ENCODE assay signal across 10 mouse cellular contexts in genomic region chr7:75371991-75372390, GRCm38 (mm10).
DNase-seq lines count a peak whose midpoint lies in the region; ATAC-seq and TF ChIP-seq lines count a peak whose summit lies in the region.
"Had no signal": no experiment of that assay in that cellular context is flagged by ENCODE, and none has a peak within 500 bp of the region (broad histone marks: within the 10 kb centered on the region; RNA-seq: fewer than 3 reads in every experiment).

No protein-coding gene starts in this region.

- 0 out of 2 replicates have a peak, but pooled peaks cover 3% of the 10 kb centered on the region for H3K4me1 ChIP-seq in stomach, embryonic 16.5 days (ENCODE audit: control insufficient read depth, insufficient read depth, low read length)
- no peaks in the 10 kb centered on the region for H3K4me1 ChIP-seq in stomach, postnatal 0 days (replicated peaks; ENCODE audit: control insufficient read depth, insufficient read depth)

- no peak overlapping the region for H3K9ac ChIP-seq in stomach, embryonic 16.5 days (ENCODE audit: low read length)
- no peak overlapping the region for H3K9ac ChIP-seq in stomach, postnatal 0 days (ENCODE audit: low read length)
- H3K9ac ChIP-seq: embryonic facial prominence, embryonic 12.5 days; lung, embryonic 14.5 days had no signal

- peak; percentile 18 to 32 for DNase-seq in cerebellum, adult 18-20 months
- DNase-seq in cerebellum, adult 9-10 months: no peak
- no peak for DNase-seq in stomach, postnatal 0 days (ENCODE audit: low spot score)
- peak; percentile 67 to 81 for DNase-seq in thymus, postnatal 36 days
- no peak for DNase-seq in right cerebral cortex, postnatal 14 days
- DNase-seq in urinary bladder, adult 2 months (ENCODE audit: low spot score): no peak
- DNase-seq: lung, embryonic 14.5 days had no signal

- TF ChIP-seq CTCF in stomach, postnatal 0 days (IDR thresholded peaks at IDR 0.05; ENCODE audit: low read depth): no peak

- no peak for TF ChIP-seq EP300 in stomach, postnatal 0 days (optimal IDR thresholded peaks at IDR 0.05)

- no peak overlapping the region for H3K4me3 ChIP-seq in stomach, embryonic 16.5 days (replicated peaks; ENCODE audit: low read length)
- no peak overlapping the region for H3K4me3 ChIP-seq in stomach, postnatal 0 days (ENCODE audit: low read depth, low read length)
- H3K4me3 ChIP-seq: embryonic facial prominence, embryonic 12.5 days had no signal

- no peak overlapping the region for H3K27ac ChIP-seq in stomach, embryonic 16.5 days (ENCODE audit: low read length)
- no peak overlapping the region for H3K27ac ChIP-seq in stomach, postnatal 0 days (replicated peaks)
- H3K27ac ChIP-seq: embryonic facial prominence, embryonic 12.5 days had no signal

- H3K36me3 ChIP-seq in stomach, embryonic 16.5 days (ENCODE audit: control insufficient read depth, insufficient read depth, low read length): no peaks in the 10 kb centered on the region
- H3K36me3 ChIP-seq in stomach, postnatal 0 days (ENCODE audit: control insufficient read depth, insufficient read depth, low read length): no peaks in the 10 kb centered on the region
- H3K36me3 ChIP-seq: embryonic facial prominence, embryonic 12.5 days had no signal

- H3K27me3 ChIP-seq in stomach, embryonic 16.5 days (ENCODE audit: control insufficient read depth, insufficient read depth, low read length): no peaks in the 10 kb centered on the region
- H3K27me3 ChIP-seq in stomach, postnatal 0 days (ENCODE audit: control insufficient read depth, insufficient read depth, low read length): no peaks in the 10 kb centered on the region
- H3K27me3 ChIP-seq: embryonic facial prominence, embryonic 12.5 days had no signal

- no peak overlapping the region for H3K4me2 ChIP-seq in stomach, embryonic 16.5 days (ENCODE audit: low read depth, low read length)
- H3K4me2 ChIP-seq in stomach, postnatal 0 days (replicated peaks; ENCODE audit: low read depth): no peak overlapping the region
- H3K4me2 ChIP-seq: embryonic facial prominence, embryonic 12.5 days; lung, embryonic 14.5 days had no signal

- H3K9me3 ChIP-seq in stomach, embryonic 16.5 days (replicated peaks; ENCODE audit: control insufficient read depth, low read length): no peaks in the 10 kb centered on the region
- H3K9me3 ChIP-seq in stomach, postnatal 0 days (ENCODE audit: control insufficient read depth, low read length): no peaks in the 10 kb centered on the region
- H3K9me3 ChIP-seq: embryonic facial prominence, embryonic 12.5 days had no signal

- peak; percentile 26; the same call in 1 of the 2 replicates for ATAC-seq in stomach, embryonic 16.5 days (ENCODE audit: insufficient read depth, low FRiP score)
- ATAC-seq in stomach, postnatal 0 days (ENCODE audit: low FRiP score, low TSS enrichment): no peak
- peak; percentile 74 for ATAC-seq in megakaryocyte, adult 5-6 weeks (ENCODE audit: poor library complexity, severe bottlenecking)

- 47% methylated on average over 6 of the region's 6 CpGs for WGBS in stomach, embryonic 16.5 days
- 46% methylated on average over 6 of the region's 6 CpGs for WGBS in stomach, postnatal 0 days

Comparison
In these comparisons a context has a peak if more than half of its experiments do, and no peak if none do; other contexts are left out.
1. DNase-seq: peak in cerebellum, adult 18-20 months (2 of 2) and thymus, postnatal 36 days (2 of 2); none in cerebellum, adult 9-10 months (single experiment), stomach, postnatal 0 days (single experiment), right cerebral cortex, postnatal 14 days (single experiment) and urinary bladder, adult 2 months (single experiment).